Mouse (Mus musculus): Measurements from ENCODE around the gene Med24. TPM values are rescaled to one million over a fixed set of nuclear protein-coding genes. Genes with fewer than 3 reads are reported as not detected.

Med24 gene
- polyA plus RNA-seq, 1 experiment from 2014 or later = 31.6 TPM

DNA sequence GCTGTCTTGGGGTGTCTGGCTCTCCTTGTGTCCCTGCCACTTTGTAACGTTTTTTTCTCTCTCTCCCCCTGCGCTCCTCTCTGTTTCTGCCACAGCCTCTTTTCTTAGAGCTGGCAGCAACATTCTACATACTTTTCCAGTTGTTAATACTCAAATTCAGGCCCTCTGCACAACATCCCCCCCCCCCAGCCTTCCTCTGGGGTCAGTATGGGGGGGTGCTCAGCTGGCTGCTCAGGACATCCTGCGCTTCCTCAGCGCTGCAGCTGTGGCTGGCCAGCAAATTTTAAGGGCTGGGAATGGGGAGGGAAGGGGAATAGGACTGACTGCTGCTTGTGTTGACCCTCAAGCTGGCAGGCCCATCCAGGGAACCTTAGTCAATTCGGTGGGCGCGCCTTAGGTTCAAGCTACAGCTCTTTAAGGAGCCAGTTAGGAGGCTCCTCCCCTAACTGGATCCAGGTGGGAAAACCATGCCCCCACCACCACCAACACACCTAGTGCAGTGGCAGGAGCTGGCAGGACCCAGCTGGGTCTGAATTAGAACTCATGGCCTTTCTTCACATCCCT lies 15.3 kb upstream of the Med24 start:
- H3K4me3 ChIP-seq (ENCODE audit: low read depth, low read length) = peak overlapping the region; percentile 89
- no peaks in the 10 kb centered on the region for H3K9me3 ChIP-seq (replicated peaks; ENCODE audit: control insufficient read depth, low read length)
- H3K27me3 ChIP-seq (ENCODE audit: control insufficient read depth, insufficient read depth, low read length) = no peaks in the 10 kb centered on the region
- no peak for ATAC-seq (replicated peaks; ENCODE audit: insufficient number of reproducible peaks, low FRiP score, low TSS enrichment)
- no peaks in the 10 kb centered on the region for H3K36me3 ChIP-seq (ENCODE audit: control insufficient read depth, insufficient read depth, low read length)
- 36% methylated on average over 7 of the region's 7 CpGs for WGBS (ENCODE audit: insufficient replicate concordance)
- peak overlapping the region; percentile 44 for H3K9ac ChIP-seq (ENCODE audit: low read depth, low read length)
- H3K4me1 ChIP-seq (ENCODE audit: control insufficient read depth, insufficient read depth, low read length) = peaks cover 80% of the 10 kb centered on the region
- peak overlapping the region; percentile 81 for H3K4me2 ChIP-seq
- H3K27ac ChIP-seq (ENCODE audit: low read depth, low read length) = peak overlapping the region; percentile 93

- 4% methylated on average over 9 of the region's 9 CpGs for WGBS (ENCODE audit: insufficient replicate concordance)
- Histone ChIP-seq H3K9ac (ENCODE audit: low read depth, low read length) (peak overlapping the region; percentile 44), H3K4me2 (peak overlapping the region; percentile 81), H3K27me3 (ENCODE audit: control insufficient read depth, insufficient read depth, low read length) (no peaks in the 10 kb centered on the region), H3K4me3 (ENCODE audit: low read depth, low read length) (peak overlapping the region; percentile 89), H3K4me1 (ENCODE audit: control insufficient read depth, insufficient read depth, low read length) (peaks cover 75% of the 10 kb centered on the region), H3K27ac (ENCODE audit: low read depth, low read length) (peak overlapping the region; percentile 93), H3K9me3 (replicated peaks; ENCODE audit: control insufficient read depth, low read length) (no peaks in the 10 kb centered on the region), H3K36me3 (ENCODE audit: control insufficient read depth, insufficient read depth, low read length) (no peaks in the 10 kb centered on the region)
- ATAC-seq (replicated peaks; ENCODE audit: insufficient number of reproducible peaks, low FRiP score, low TSS enrichment) = no peak
Measured at GRCm38 (mm10) chr11:98743655-98744345, 14.6 kb upstream of the Med24 start.

DNA sequence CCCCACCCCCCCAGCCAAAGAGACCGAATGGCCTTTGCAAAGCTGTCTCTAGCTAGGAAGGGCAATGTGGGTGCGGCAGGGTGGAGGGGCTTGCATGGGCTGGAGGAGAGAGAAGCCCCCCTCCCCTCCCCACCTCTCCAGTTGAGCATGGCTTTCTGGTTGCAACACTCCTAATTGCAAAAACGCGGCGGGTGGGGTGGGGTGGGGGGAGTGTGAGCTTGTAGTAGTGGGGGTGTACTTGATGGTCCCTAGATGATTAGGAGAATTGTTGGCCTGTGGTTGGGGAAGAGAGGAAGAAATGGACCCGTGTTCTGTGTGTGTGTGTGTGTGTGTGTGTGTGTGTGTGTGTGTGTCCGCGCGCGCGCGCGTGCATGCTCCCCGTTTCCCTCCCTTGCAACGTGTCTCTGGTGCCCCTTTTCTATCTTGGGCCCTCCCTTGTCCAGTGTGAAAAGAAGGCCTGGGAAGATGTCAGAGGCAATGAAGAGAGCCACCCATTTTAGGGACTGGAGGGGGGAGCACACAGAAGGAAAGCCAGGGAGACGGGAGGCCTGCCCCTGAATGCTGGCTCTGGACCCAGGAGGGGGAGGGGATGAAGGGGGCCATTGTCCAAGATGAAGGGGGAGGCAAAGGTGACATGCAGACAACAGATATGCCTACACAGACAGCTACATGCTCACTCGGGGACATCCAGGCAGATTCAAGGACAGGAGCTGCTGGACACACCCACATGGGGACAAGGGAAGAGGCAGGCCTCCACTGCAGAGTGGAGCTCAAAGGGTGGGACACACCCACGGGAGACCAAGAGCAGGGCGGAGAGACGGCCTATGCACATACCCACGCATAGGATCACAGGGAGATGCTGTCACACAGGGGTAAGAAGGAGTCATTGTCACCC lies 13.4 kb upstream of the Med24 start:
- H3K4me2 ChIP-seq = peak overlapping the region; percentile 81
- peak overlapping the region; percentile 98 for H3K9ac ChIP-seq (ENCODE audit: low read depth, low read length)
- no peaks in the 10 kb centered on the region for H3K9me3 ChIP-seq (replicated peaks; ENCODE audit: control insufficient read depth, low read length)
- peak overlapping the region; percentile 89 for H3K4me3 ChIP-seq (ENCODE audit: low read depth, low read length)
- H3K27ac ChIP-seq (ENCODE audit: low read depth, low read length) = peak overlapping the region; percentile 93
- WGBS (ENCODE audit: insufficient replicate concordance) = 3% methylated on average over 21 of the region's 21 CpGs
- H3K4me1 ChIP-seq (ENCODE audit: control insufficient read depth, insufficient read depth, low read length) = peaks cover 66% of the 10 kb centered on the region
- no peaks in the 10 kb centered on the region for H3K27me3 ChIP-seq (ENCODE audit: control insufficient read depth, insufficient read depth, low read length)
- no peak for ATAC-seq (replicated peaks; ENCODE audit: insufficient number of reproducible peaks, low FRiP score, low TSS enrichment)
- no peaks in the 10 kb centered on the region for H3K36me3 ChIP-seq (ENCODE audit: control insufficient read depth, insufficient read depth, low read length)

DNA sequence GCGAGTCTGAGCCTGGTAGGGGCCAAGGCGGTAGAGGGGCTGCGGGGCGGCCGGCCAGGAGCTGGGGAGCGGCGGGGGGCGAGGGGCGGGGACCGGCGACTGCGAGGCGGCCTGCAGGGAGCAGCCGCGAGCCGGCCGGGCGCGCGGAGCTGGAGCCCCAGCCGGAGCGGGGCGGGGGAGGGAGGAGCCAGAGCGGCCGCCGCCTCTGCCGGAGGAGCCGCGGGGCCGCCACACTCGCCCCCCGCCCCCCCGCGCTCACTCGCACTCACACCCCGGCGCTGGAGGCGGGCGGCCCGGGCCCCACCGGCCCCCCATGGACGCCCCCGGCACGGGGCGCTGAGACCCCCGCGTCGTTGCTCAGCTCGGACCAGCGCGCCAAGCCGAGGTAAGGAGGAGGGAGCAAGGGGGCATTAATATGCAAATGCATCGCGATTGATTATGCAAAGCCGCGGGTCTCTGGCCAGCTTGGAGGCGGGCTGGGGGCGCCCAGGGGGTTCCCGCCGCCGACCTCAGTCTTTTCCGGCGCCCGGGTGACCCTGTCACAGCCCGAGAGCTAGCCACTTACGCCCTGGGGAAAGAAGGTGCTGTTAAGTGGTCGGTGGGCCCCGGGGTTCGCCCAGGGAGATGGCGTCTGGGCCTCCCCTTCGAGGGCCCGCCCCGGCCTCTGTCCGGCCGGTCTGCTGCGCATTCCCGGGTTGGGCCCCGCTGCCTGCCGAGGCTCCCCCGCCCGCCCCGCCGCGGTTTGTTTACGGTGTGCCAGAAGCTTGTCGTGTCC lies 12.6 kb upstream of the Med24 start:
- Histone ChIP-seq H3K4me2 (peak overlapping the region; percentile 81), H3K9me3 (replicated peaks; ENCODE audit: control insufficient read depth, low read length) (no peaks in the 10 kb centered on the region), H3K36me3 (ENCODE audit: control insufficient read depth, insufficient read depth, low read length) (no peaks in the 10 kb centered on the region), H3K4me3 (ENCODE audit: low read depth, low read length) (peak overlapping the region; percentile 89), H3K9ac (ENCODE audit: low read depth, low read length) (peak overlapping the region; percentile 98), H3K27ac (ENCODE audit: low read depth, low read length) (peak overlapping the region; percentile 93), H3K4me1 (ENCODE audit: control insufficient read depth, insufficient read depth, low read length) (peaks cover 59% of the 10 kb centered on the region), H3K27me3 (ENCODE audit: control insufficient read depth, insufficient read depth, low read length) (no peaks in the 10 kb centered on the region)
- WGBS (ENCODE audit: insufficient replicate concordance) = under 1% methylated on average over 61 of the region's 86 CpGs
- peak; percentile 78 for ATAC-seq (replicated peaks; ENCODE audit: insufficient number of reproducible peaks, low FRiP score, low TSS enrichment)

GRCm38 (mm10) chr11:98741051-98741620 lies 11.9 kb upstream of the Med24 start:
- Histone ChIP-seq H3K27me3 (ENCODE audit: control insufficient read depth, insufficient read depth, low read length) (no peaks in the 10 kb centered on the region), H3K9me3 (replicated peaks; ENCODE audit: control insufficient read depth, low read length) (no peaks in the 10 kb centered on the region), H3K27ac (ENCODE audit: low read depth, low read length) (peak overlapping the region; percentile 93), H3K36me3 (ENCODE audit: control insufficient read depth, insufficient read depth, low read length) (no peaks in the 10 kb centered on the region), H3K4me3 (ENCODE audit: low read depth, low read length) (peak overlapping the region; percentile 89), H3K4me2 (peak overlapping the region; percentile 81), H3K4me1 (ENCODE audit: control insufficient read depth, insufficient read depth, low read length) (peaks cover 52% of the 10 kb centered on the region), H3K9ac (ENCODE audit: low read depth, low read length) (peak overlapping the region; percentile 98)
- WGBS (ENCODE audit: insufficient replicate concordance) = under 1% methylated on average over 17 of the region's 17 CpGs
- ATAC-seq (replicated peaks; ENCODE audit: insufficient number of reproducible peaks, low FRiP score, low TSS enrichment) = no peak

GRCm38 (mm10) chr11:98740393-98741050 lies 11.3 kb upstream of the Med24 start, which contains the start of gene Thra:
Gene Thra, plus strand, starts transcription at chr11:98740638.
- H3K4me3 ChIP-seq (ENCODE audit: low read depth, low read length) = peak within 1 kb of the TSS; percentile 89
- H3K9ac ChIP-seq (ENCODE audit: low read depth, low read length) = peak within 1 kb of the TSS; percentile 98
- H3K4me1 ChIP-seq (ENCODE audit: control insufficient read depth, insufficient read depth, low read length) = peaks cover 46% of the 10 kb centered on the region
- WGBS (ENCODE audit: insufficient replicate concordance) = 0% methylated on average over 22 of the region's 22 CpGs
- H3K27ac ChIP-seq (ENCODE audit: low read depth, low read length) = peak within 1 kb of the TSS; percentile 93
- no peaks in the 10 kb centered on the region for H3K36me3 ChIP-seq (ENCODE audit: control insufficient read depth, insufficient read depth, low read length)
- H3K27me3 ChIP-seq (ENCODE audit: control insufficient read depth, insufficient read depth, low read length) = no peaks in the 10 kb centered on the region
- H3K9me3 ChIP-seq (replicated peaks; ENCODE audit: control insufficient read depth, low read length) = no peaks in the 10 kb centered on the region
- peak within 1 kb of the TSS; percentile 81 for H3K4me2 ChIP-seq
- peak; percentile 64; the same call in 1 of the 2 replicates for ATAC-seq (replicated peaks; ENCODE audit: insufficient number of reproducible peaks, low FRiP score, low TSS enrichment)

GRCm38 (mm10) chr11:98740026-98740392 lies 10.8 kb upstream of the Med24 start:
- peak overlapping the region; percentile 81 for H3K4me2 ChIP-seq
- no peak for ATAC-seq (replicated peaks; ENCODE audit: insufficient number of reproducible peaks, low FRiP score, low TSS enrichment)
- H3K27me3 ChIP-seq (ENCODE audit: control insufficient read depth, insufficient read depth, low read length) = no peaks in the 10 kb centered on the region
- H3K27ac ChIP-seq (ENCODE audit: low read depth, low read length) = peak overlapping the region; percentile 93
- H3K36me3 ChIP-seq (ENCODE audit: control insufficient read depth, insufficient read depth, low read length) = no peaks in the 10 kb centered on the region
- H3K4me3 ChIP-seq (ENCODE audit: low read depth, low read length) = peak overlapping the region; percentile 89
- peak overlapping the region; percentile 98 for H3K9ac ChIP-seq (ENCODE audit: low read depth, low read length)
- 10% methylated on average over 8 of the region's 8 CpGs for WGBS (ENCODE audit: insufficient replicate concordance)
- H3K9me3 ChIP-seq (replicated peaks; ENCODE audit: control insufficient read depth, low read length) = no peaks in the 10 kb centered on the region
- peaks cover 41% of the 10 kb centered on the region for H3K4me1 ChIP-seq (ENCODE audit: control insufficient read depth, insufficient read depth, low read length)
